Mouse (Mus musculus): Measurements from ENCODE around the gene N4bp2l1.
"Not testable (repeated sequence)": the region's sequence is repeated elsewhere in the genome, so short reads cannot be mapped to it uniquely, and the experiment has no call there.

N4bp2l1 gene

GRCm38 (mm10) chr5:150597088-150597487 is at the start of gene N4bp2l1:
Gene N4bp2l1 (minus strand): TSS chr5:150597188.
- DNase-seq (ENCODE audit: low spot score): no peak

GRCm38 (mm10) chr5:150644926-150645325 is 47.9 kb upstream of the N4bp2l1 start:
- no peak for DNase-seq (ENCODE audit: low spot score)

GRCm38 (mm10) chr5:150643390-150643789 is 46.4 kb upstream of the N4bp2l1 start:
- DNase-seq (ENCODE audit: low spot score): not testable (repeated sequence)

- DNase-seq (ENCODE audit: low spot score): no peak
Observed at GRCm38 (mm10) chr5:150641440-150641839, 44.5 kb upstream of the N4bp2l1 start.

- DNase-seq (ENCODE audit: low spot score): no peak
Observed at GRCm38 (mm10) chr5:150629692-150630091, 32.7 kb upstream of the N4bp2l1 start.

GRCm38 (mm10) chr5:150629272-150629671 is 32.3 kb upstream of the N4bp2l1 start:
- DNase-seq (ENCODE audit: low spot score): no peak

GRCm38 (mm10) chr5:150625528-150625927 is 28.5 kb upstream of the N4bp2l1 start:
- DNase-seq (ENCODE audit: low spot score): no peak

- no peak for DNase-seq (ENCODE audit: low spot score)
Observed at GRCm38 (mm10) chr5:150622792-150623191, 25.8 kb upstream of the N4bp2l1 start.

GRCm38 (mm10) chr5:150621592-150621991 is 24.6 kb upstream of the N4bp2l1 start:
- DNase-seq (ENCODE audit: low spot score): no peak

GRCm38 (mm10) chr5:150620588-150621135 is 23.7 kb upstream of the N4bp2l1 start:
- DNase-seq (ENCODE audit: low spot score): no peak

GRCm38 (mm10) chr5:150618599-150619355 is 21.8 kb upstream of the N4bp2l1 start:
- no peak for DNase-seq (ENCODE audit: low spot score)

- no peak for DNase-seq (ENCODE audit: low spot score)
Observed at GRCm38 (mm10) chr5:150616731-150617130, 19.7 kb upstream of the N4bp2l1 start.

GRCm38 (mm10) chr5:150616216-150616615 is 19.2 kb upstream of the N4bp2l1 start:
- no peak for DNase-seq (ENCODE audit: low spot score)

- DNase-seq (ENCODE audit: low spot score): no peak
Observed at GRCm38 (mm10) chr5:150614054-150614453, 17.1 kb upstream of the N4bp2l1 start.

- no peak for DNase-seq (ENCODE audit: low spot score)
Observed at GRCm38 (mm10) chr5:150611697-150612096, 14.7 kb upstream of the N4bp2l1 start.

GRCm38 (mm10) chr5:150611136-150611535 is 14.1 kb upstream of the N4bp2l1 start:
- no peak for DNase-seq (ENCODE audit: low spot score)

GRCm38 (mm10) chr5:150607631-150608030 is 10.6 kb upstream of the N4bp2l1 start:
- no peak for DNase-seq (ENCODE audit: low spot score)

- no peak for DNase-seq (ENCODE audit: low spot score)
Observed at GRCm38 (mm10) chr5:150606131-150606530, 9.1 kb upstream of the N4bp2l1 start.

GRCm38 (mm10) chr5:150601441-150602230 is 4.6 kb upstream of the N4bp2l1 start:
- no peak for DNase-seq (ENCODE audit: low spot score)

- no peak for DNase-seq (ENCODE audit: low spot score)
Observed at GRCm38 (mm10) chr5:150600554-150601440, 3.8 kb upstream of the N4bp2l1 start.

GRCm38 (mm10) chr5:150599301-150600294 is 2.6 kb upstream of the N4bp2l1 start:
- DNase-seq (ENCODE audit: low spot score): no peak
